Comparison of ENCODE assay signal across 8 mouse cellular contexts in the genomic region with DNA sequence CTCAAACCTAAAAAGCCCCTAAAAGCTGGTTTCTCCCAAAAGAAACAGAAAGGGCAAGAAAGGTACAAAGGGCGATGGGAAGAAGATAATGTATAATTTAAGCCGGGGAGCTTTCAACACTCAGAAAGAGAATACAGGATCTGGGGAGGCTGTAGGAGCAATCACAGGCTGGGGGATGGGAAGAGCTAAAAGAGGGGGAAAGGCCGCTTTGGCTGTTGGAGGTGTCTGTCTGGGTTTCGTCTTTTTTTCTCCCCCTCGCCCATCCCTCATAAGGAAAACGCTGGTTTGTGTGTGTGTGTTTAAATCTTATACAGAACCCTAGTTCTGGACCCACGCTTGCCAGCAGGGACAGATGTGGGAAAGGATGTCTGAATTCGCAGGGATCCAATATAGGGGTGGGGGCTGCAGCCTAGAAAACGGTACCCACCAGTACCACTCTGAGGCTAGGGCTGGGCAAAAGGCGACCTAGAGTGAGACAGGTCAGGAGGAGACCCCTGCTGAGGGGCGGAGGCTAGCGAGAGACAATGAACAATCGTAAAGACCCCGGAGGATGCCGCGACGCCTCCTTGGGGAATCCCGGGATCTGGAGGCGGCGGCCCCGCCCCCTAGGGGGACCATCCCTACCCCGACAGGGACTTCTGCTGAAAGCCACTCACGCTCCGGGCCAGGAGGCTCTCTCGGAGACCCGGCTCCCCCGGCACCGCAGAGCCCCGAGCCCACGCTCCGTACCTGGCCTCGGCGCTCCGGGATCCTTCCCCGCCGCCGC. TPM values are rescaled to one million over a fixed set of nuclear protein-coding genes. Genes with fewer than 3 reads are reported as not detected.
DNase-seq lines count a peak whose midpoint lies in the region; ATAC-seq and TF ChIP-seq lines count a peak whose summit lies in the region.

No protein-coding gene starts in this region.

- peak overlapping the region; percentile 75 for H3K4me2 ChIP-seq in heart, embryonic 15.5 days
- peak overlapping the region; percentile 67 for H3K4me2 ChIP-seq in forebrain, embryonic 15.5 days (replicated peaks)

- DNase-seq in heart, adult 8-10 months (ENCODE audit: low spot score) = no peak
- no peak for DNase-seq in MEL (ENCODE audit: low read depth, low spot score)
- no peak for DNase-seq in thymus, postnatal 14 days
- no peak for DNase-seq in urinary bladder, postnatal 14 days (ENCODE audit: low spot score)
- no peak for DNase-seq in layer of hippocampus, adult 18-20 months (ENCODE audit: low spot score in 2 of 2)

- H3K79me2 ChIP-seq in MEL (ENCODE audit: control insufficient read depth, insufficient read depth, low read length, poor library complexity) = no peaks in the 10 kb centered on the region

- no peak for TF ChIP-seq POLR2A in MEL (IDR thresholded peaks at IDR 0.05; ENCODE audit: control insufficient read depth in 1 of 2, insufficient read depth in 1 of 2, low read depth in 1 of 2, low read length in 2 of 2, poor library complexity in 1 of 2)

- no peaks in the 10 kb centered on the region for H3K36me3 ChIP-seq in heart, embryonic 15.5 days
- H3K36me3 ChIP-seq in MEL (ENCODE audit: control insufficient read depth in 1 of 2, insufficient read depth in 2 of 2, low read length in 2 of 2) = no peaks in the 10 kb centered on the region
- H3K36me3 ChIP-seq in forebrain, embryonic 15.5 days = no peaks in the 10 kb centered on the region

- H3K4me3 ChIP-seq in heart, embryonic 15.5 days = peak overlapping the region; percentile 98
- H3K4me3 ChIP-seq in MEL (ENCODE audit: control insufficient read depth in 1 of 2, insufficient read depth in 1 of 2, low read depth in 2 of 2, low read length in 2 of 2) = peak overlapping the region; percentile 43 to 58; a peak in 3 of 4 replicates
- peak overlapping the region; percentile 79 for H3K4me3 ChIP-seq in forebrain, embryonic 15.5 days

- no peak for TF ChIP-seq CTCF in MEL (IDR thresholded peaks at IDR 0.05 in 2 of 3, conservative IDR thresholded peaks at IDR 0.05 in 1 of 3; ENCODE audit: control insufficient read depth in 1 of 3, insufficient read depth in 1 of 3, low read depth in 2 of 3, low read length in 3 of 3, poor library complexity in 1 of 3, severe bottlenecking in 1 of 3)

- no peaks in the 10 kb centered on the region for H3K9me3 ChIP-seq in heart, embryonic 15.5 days (replicated peaks)
- H3K9me3 ChIP-seq in MEL (replicated peaks; ENCODE audit: insufficient read depth, low read length) = no peaks in the 10 kb centered on the region
- H3K9me3 ChIP-seq in forebrain, embryonic 15.5 days = no peaks in the 10 kb centered on the region

- TF ChIP-seq RAD21 in MEL (IDR thresholded peaks at IDR 0.05; ENCODE audit: low read depth, low read length) = no peak

- peak; percentile 30 for ATAC-seq in heart, embryonic 15.5 days (replicated peaks; ENCODE audit: insufficient number of reproducible peaks, insufficient read depth, low FRiP score, low read depth)
- ATAC-seq in forebrain, embryonic 15.5 days (replicated peaks) = peak; percentile 7
- ATAC-seq in megakaryocyte, adult 5-6 weeks (ENCODE audit: poor library complexity, severe bottlenecking) = 0 out of 2 replicates have a peak, but pooled peaks have one; percentile 1

- H3K4me1 ChIP-seq in heart, embryonic 15.5 days (replicated peaks) = peaks cover 66% of the 10 kb centered on the region
- H3K4me1 ChIP-seq in MEL (ENCODE audit: control insufficient read depth in 1 of 2, insufficient read depth in 2 of 2, low read length in 2 of 2) = peaks cover 0 to 4% of the 10 kb centered on the region in 2 experiments; a peak in 2 of 4 replicates
- H3K4me1 ChIP-seq in forebrain, embryonic 15.5 days = peaks cover 38% of the 10 kb centered on the region

- H3K27me3 ChIP-seq in heart, embryonic 15.5 days = no peaks in the 10 kb centered on the region
- H3K27me3 ChIP-seq in MEL (ENCODE audit: control insufficient read depth in 1 of 2, insufficient read depth in 2 of 2, low read length in 2 of 2) = peaks cover 0 to 1% of the 10 kb centered on the region in 2 experiments; a peak in 2 of 4 replicates
- no peaks in the 10 kb centered on the region for H3K27me3 ChIP-seq in forebrain, embryonic 15.5 days

- H3K27ac ChIP-seq in heart, embryonic 15.5 days = peak overlapping the region; percentile 89
- no peak overlapping the region for H3K27ac ChIP-seq in MEL (ENCODE audit: control insufficient read depth, low read depth, low read length)
- H3K27ac ChIP-seq in forebrain, embryonic 15.5 days (replicated peaks) = peak overlapping the region; percentile 92

- H3K9ac ChIP-seq in heart, embryonic 15.5 days = peak overlapping the region; percentile 93
- no peak overlapping the region for H3K9ac ChIP-seq in MEL (ENCODE audit: control insufficient read depth, low read depth, low read length, poor library complexity, severe bottlenecking)
- peak overlapping the region; percentile 92 for H3K9ac ChIP-seq in forebrain, embryonic 15.5 days (replicated peaks)

- no peak for TF ChIP-seq EP300 in MEL (IDR thresholded peaks at IDR 0.05; ENCODE audit: low read depth in 1 of 2, low read length in 2 of 2)

- WGBS in heart, embryonic 15.5 days = under 1% methylated on average over 37 of the region's 37 CpGs
- under 1% methylated on average over 33 of the region's 37 CpGs for WGBS in forebrain, embryonic 15.5 days

TF ChIP-seq in MEL, 35 proteins besides CTCF, POLR2A, EP300 and RAD21:
- TF ChIP-seq HCFC1 (IDR thresholded peaks at IDR 0.05; ENCODE audit: low read depth, low read length) = no peak
- TF ChIP-seq SMC3 (IDR thresholded peaks at IDR 0.05; ENCODE audit: low read depth, low read length) = no peak
- no peak for TF ChIP-seq GABPA (IDR thresholded peaks at IDR 0.05; ENCODE audit: low read depth, low read length)
- TF ChIP-seq MAZ (IDR thresholded peaks at IDR 0.05; ENCODE audit: low read depth, low read length) = no peak
- no peak for TF ChIP-seq CHD1 (IDR thresholded peaks at IDR 0.05; ENCODE audit: low read depth, low read length)
- TF ChIP-seq ZNF384 (IDR thresholded peaks at IDR 0.05; ENCODE audit: low read depth, low read length) = no peak
- no peak for TF ChIP-seq ZC3H11A (IDR thresholded peaks at IDR 0.05; ENCODE audit: low read depth, low read length)
- no peak for TF ChIP-seq MAX (IDR thresholded peaks at IDR 0.05; ENCODE audit: low read length)
- TF ChIP-seq MEF2A (IDR thresholded peaks at IDR 0.05; ENCODE audit: extremely low read depth, insufficient replicate concordance, low read depth, low read length, poor library complexity, severe bottlenecking) = no peak
- TF ChIP-seq USF2 (IDR thresholded peaks at IDR 0.05; ENCODE audit: borderline replicate concordance in 1 of 2, insufficient read depth in 1 of 2, low read depth in 1 of 2, low read length in 2 of 2) = no peak
- no peak for TF ChIP-seq BHLHE40 (IDR thresholded peaks at IDR 0.05; ENCODE audit: borderline replicate concordance, low read depth, low read length)
- TF ChIP-seq SIN3A (IDR thresholded peaks at IDR 0.05; ENCODE audit: low read length) = no peak
- no peak for TF ChIP-seq MYB (IDR thresholded peaks at IDR 0.05; ENCODE audit: low read depth, low read length)
- no peak for TF ChIP-seq ZMIZ1 (IDR thresholded peaks at IDR 0.05; ENCODE audit: low read depth, low read length)
- no peak for TF ChIP-seq TAL1 (IDR thresholded peaks at IDR 0.05; ENCODE audit: low read length)
- no peak for TF ChIP-seq E2F4 (IDR thresholded peaks at IDR 0.05; ENCODE audit: borderline replicate concordance, low read depth, low read length)

RNA-seq across cellular contexts. Expression of gene Cttnbp2nl, which starts 0.6 kb away (rescaled TPM):
- polyA plus RNA-seq in heart, embryonic 15.5 days (2015; fragmentation: Nextera tagmentation; extraction: Ambion mirVana) = 21.6 and 22.7 TPM in 2 replicates
- 10 to 100 TPM; 14.0 to 21.4 (median 15.6) TPM for total RNA-seq in heart, adult 8-10 months (2022)
- 0.03 and 0.08 TPM in 2 replicates for total RNA-seq in MEL (2012; rRNA removed)
- polyA plus RNA-seq in MEL (2012; ENCODE audit: insufficient read depth in 1 of 2, insufficient read length in 2 of 2, low read depth in 1 of 2, low replicate concordance in 2 of 2, missing spikeins in 1 of 2) = under 1 TPM in 1 of 2 experiments, not detected in 1; 0.49 TPM
- polyA plus RNA-seq in forebrain, embryonic 15.5 days (2015; fragmentation: Nextera tagmentation; extraction: Ambion mirVana) = 54.8 and 61.1 TPM in 2 replicates
- 0.58 and 1.5 TPM in 2 replicates for total RNA-seq in megakaryocyte, adult 5-6 weeks (2015)
- total RNA-seq in megakaryocyte, adult 5-6 weeks (2017) = 0.77 and 1.4 TPM in 2 replicates
- total RNA-seq in layer of hippocampus, adult 18-20 months (2021) = 10 to 100 TPM; 26.1 to 29.2 TPM

RNA-seq across cellular contexts. Expression of gene 4930564D02Rik, which starts 14.3 kb away (rescaled TPM):
- polyA plus RNA-seq in heart, embryonic 15.5 days (2015; fragmentation: Nextera tagmentation; extraction: Ambion mirVana) = not detected in 2 replicates
- total RNA-seq in heart, adult 8-10 months (2022) = not detected
- total RNA-seq in MEL (2012; rRNA removed) = not detected in 2 replicates
- not detected for polyA plus RNA-seq in MEL (2012; ENCODE audit: insufficient read depth in 1 of 2, insufficient read length in 2 of 2, low read depth in 1 of 2, low replicate concordance in 2 of 2, missing spikeins in 1 of 2)
- polyA plus RNA-seq in forebrain, embryonic 15.5 days (2015; fragmentation: Nextera tagmentation; extraction: Ambion mirVana) = not detected in 2 replicates
- total RNA-seq in megakaryocyte, adult 5-6 weeks (2015) = not detected in 2 replicates
- total RNA-seq in megakaryocyte, adult 5-6 weeks (2017) = not detected in 2 replicates
- total RNA-seq in layer of hippocampus, adult 18-20 months (2021) = not detected

Comparison
In these comparisons a context has a peak if more than half of its experiments do, and no peak if none do; other contexts are left out.
1. RNA of gene Cttnbp2nl, which starts 0.6 kb away (total RNA-seq): 26.1 to 29.2 TPM in layer of hippocampus, adult 18-20 months and 14.0 to 21.4 TPM in heart, adult 8-10 months; 0.58 to 1.5 TPM in megakaryocyte, adult 5-6 weeks and 0.03 to 0.08 TPM in MEL; every median in the first group is over 4 times any median in the second.
2. Peak in every context shown above with its lines, with median percentiles within 50 percentile points of each other: ATAC-seq and H3K4me3 ChIP-seq.